Mouse (Mus musculus): ENCODE measurements around the gene Ifit2. TPM values are rescaled to one million over a fixed set of nuclear protein-coding genes. Genes with fewer than 3 reads are reported as not detected.
"Not testable (repeated sequence)": the region's sequence is repeated elsewhere in the genome, so short reads cannot be mapped to it uniquely, and the experiment has no call there.

Ifit2 gene
- polyA plus RNA-seq, 1 experiment from 2014 or later = 8.0 TPM

GRCm38 (mm10) chr19:34583126-34583766 lies 32.8 kb downstream of the Ifit2 start, which contains the start of gene Ifit3:
Gene Ifit3, plus strand, starts transcription at chr19:34583531.
- 72% methylated on average over 2 of the region's 2 CpGs for WGBS
- H3K27me3 ChIP-seq (replicated peaks; ENCODE audit: low read depth, poor library complexity, severe bottlenecking); H3K4me3 ChIP-seq; H3K9me3 ChIP-seq; H3K4me1 ChIP-seq; H3K36me3 ChIP-seq (replicated peaks); DNase-seq (ENCODE audit: low spot score); H3K27ac ChIP-seq (replicated peaks): not testable (repeated sequence)

DNA sequence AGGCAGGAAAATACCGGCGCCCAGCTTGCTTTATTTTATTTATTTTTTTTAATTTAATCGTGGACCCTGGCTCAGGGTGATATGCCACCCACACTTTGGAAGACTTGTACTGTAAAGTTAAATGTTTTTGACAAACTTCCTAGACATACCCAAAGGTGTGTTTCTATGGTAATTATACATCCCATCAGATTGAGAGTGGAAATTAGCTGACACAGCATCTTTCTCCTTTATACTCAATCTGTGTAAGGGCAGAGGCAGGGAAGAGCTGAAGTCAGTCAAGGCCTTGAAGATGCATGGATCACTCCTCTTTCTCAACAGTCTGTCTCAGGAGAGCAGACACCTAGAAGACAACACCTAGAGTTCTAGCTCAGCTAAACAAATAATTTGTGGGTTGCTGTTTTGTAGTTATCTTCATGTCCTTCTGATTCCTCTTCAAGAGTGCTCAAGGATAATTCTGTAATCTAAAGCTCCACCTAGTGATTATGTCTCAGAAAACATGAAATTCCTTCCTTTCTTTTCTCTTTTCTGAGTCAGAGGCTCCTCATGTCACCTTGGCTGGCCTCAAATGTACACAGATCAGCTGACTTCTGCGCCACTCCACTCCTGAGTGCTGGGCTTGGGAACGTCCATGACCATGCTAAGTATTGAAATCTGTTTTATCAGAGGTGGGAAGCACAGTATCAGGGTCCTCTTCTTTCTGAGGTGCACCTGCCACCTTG lies 35.4 kb downstream of the Ifit2 start:
- not testable (repeated sequence) for H3K4me3 ChIP-seq; H3K36me3 ChIP-seq (replicated peaks); H3K9me3 ChIP-seq; H3K4me1 ChIP-seq; H3K27me3 ChIP-seq (replicated peaks; ENCODE audit: low read depth, poor library complexity, severe bottlenecking); H3K27ac ChIP-seq (replicated peaks); DNase-seq (ENCODE audit: low spot score)
- 71% methylated on average over 5 of the region's 5 CpGs for WGBS

DNA sequence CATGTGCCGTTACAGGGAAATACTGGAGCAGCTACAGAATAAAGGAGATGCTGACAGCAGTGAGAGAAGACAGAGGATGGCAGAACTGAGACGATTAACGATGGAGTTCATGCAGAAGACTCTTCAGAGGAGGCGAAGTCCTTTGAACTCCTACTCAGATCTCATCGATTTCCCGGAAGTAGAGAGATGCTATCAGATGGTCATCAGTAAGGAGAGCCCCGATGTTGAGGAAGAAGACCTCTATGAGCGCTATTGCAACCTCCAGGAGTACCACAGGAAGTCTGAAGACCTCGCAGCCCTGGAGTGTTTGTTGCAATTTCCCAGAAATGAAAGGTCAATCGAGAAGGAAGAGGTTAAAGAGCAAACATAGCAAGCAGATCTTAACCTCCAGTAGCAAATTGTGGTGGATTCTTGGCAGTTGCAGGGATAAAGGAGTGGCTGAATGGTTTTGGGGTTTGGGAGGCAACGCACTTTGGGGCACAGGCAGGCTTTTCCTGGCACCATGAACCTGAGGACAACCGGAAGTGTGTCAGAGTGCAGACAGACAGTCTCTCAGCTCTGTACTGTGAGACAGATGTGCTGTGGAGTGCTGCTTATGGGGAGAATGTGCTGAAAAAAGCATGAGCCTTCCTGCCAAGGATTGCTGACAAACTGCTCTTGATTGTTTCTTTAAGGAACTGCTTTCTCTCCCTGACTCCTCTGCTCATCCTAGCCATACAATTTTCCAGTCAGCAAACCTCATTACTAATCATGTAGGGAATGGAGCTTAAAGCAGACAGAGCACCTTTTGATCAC lies 37.6 kb downstream of the Ifit2 start:
- not testable (repeated sequence) for H3K9me3 ChIP-seq; H3K27me3 ChIP-seq (replicated peaks; ENCODE audit: low read depth, poor library complexity, severe bottlenecking); H3K36me3 ChIP-seq (replicated peaks); DNase-seq (ENCODE audit: low spot score); H3K27ac ChIP-seq (replicated peaks); H3K4me3 ChIP-seq; H3K4me1 ChIP-seq
- WGBS = 79% methylated on average over 9 of the region's 12 CpGs

DNA sequence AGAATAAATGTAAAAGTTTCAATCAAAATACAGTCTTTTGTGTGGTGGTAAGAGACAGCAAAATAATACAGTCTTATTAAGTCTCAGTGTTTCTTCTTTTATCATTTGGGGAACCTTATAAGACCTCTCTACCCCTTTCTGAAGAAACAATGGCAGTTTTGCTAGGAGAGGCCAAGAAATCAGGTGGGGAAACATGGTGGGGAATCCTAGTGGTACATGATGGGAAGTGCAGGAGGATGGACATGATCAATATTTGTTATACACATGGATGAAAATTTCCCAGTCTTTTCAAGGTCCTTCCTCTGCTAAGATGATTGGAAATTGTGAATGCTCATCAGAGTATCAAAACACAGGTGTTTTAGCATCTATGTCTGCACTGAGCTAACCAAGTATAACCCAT lies 38.5 kb downstream of the Ifit2 start:
- Histone ChIP-seq H3K27ac (replicated peaks) (no peak overlapping the region), H3K4me1 (0 out of 2 replicates have a peak, but pooled peaks cover 2% of the 10 kb centered on the region), H3K9me3 (no peaks in the 10 kb centered on the region), H3K27me3 (replicated peaks; ENCODE audit: low read depth, poor library complexity, severe bottlenecking) (no peaks in the 10 kb centered on the region), H3K36me3 (replicated peaks) (no peaks in the 10 kb centered on the region), H3K4me3 (no peak overlapping the region)
- DNase-seq (ENCODE audit: low spot score) = no peak

GRCm38 (mm10) chr19:34593456-34593855 lies 43.0 kb downstream of the Ifit2 start:
- no peak overlapping the region for H3K4me3 ChIP-seq
- no peaks in the 10 kb centered on the region for H3K27me3 ChIP-seq (replicated peaks; ENCODE audit: low read depth, poor library complexity, severe bottlenecking)
- no peaks in the 10 kb centered on the region for H3K4me1 ChIP-seq
- no peak for DNase-seq (ENCODE audit: low spot score)
- 90% methylated on average over 2 of the region's 2 CpGs for WGBS
- H3K9me3 ChIP-seq = no peaks in the 10 kb centered on the region
- no peak overlapping the region for H3K27ac ChIP-seq (replicated peaks)
- H3K36me3 ChIP-seq (replicated peaks) = no peaks in the 10 kb centered on the region

DNA sequence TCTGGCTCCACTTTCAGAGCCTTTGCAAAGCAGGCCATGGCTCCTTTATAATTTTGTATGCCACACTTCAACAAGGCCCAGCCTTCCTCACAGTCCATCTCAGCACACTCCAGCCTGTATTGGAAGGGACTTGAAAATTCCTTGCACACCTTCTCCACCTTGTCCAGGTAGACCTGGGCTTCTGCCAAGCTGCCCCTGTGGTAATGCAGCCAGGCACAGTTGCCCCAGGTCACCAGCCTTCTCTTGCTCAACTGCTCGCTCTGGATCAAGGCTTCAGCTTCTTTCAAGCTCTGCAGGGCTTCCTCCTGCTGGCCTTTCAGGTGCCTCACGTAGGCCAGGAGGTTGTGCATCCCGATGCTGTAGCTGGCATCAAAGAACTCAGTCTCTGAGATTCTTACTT lies 44.0 kb downstream of the Ifit2 start:
- not testable (repeated sequence) for H3K27ac ChIP-seq (replicated peaks); H3K36me3 ChIP-seq (replicated peaks); H3K9me3 ChIP-seq; DNase-seq (ENCODE audit: low spot score); H3K4me3 ChIP-seq; H3K27me3 ChIP-seq (replicated peaks; ENCODE audit: low read depth, poor library complexity, severe bottlenecking); H3K4me1 ChIP-seq
- WGBS = 84% methylated on average over 3 of the region's 3 CpGs

DNA sequence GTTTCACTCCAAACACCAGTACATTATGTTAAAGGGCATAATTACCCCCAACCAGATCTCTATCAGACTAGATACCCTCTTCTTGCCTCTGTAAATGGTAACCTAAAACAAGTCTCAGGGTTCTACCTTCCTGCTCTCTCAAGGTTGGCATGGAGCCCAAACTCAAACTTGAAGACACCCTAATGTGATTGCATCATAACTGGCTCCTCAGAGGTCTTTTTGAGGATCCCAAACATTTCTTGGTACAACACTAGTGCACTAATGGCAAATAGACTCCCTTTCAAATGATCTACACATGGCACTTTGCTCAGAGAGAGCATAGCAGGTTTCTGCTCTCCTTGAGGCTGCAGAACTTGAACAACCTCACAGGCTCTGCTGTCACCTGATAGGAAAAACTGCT lies 46.3 kb downstream of the Ifit2 start:
- no peaks in the 10 kb centered on the region for H3K36me3 ChIP-seq (replicated peaks)
- no peaks in the 10 kb centered on the region for H3K9me3 ChIP-seq
- H3K4me1 ChIP-seq = no peaks in the 10 kb centered on the region
- no peak for DNase-seq (ENCODE audit: low spot score)
- no peaks in the 10 kb centered on the region for H3K27me3 ChIP-seq (replicated peaks; ENCODE audit: low read depth, poor library complexity, severe bottlenecking)
- no peak overlapping the region for H3K27ac ChIP-seq (replicated peaks)
- no peak overlapping the region for H3K4me3 ChIP-seq

DNA sequence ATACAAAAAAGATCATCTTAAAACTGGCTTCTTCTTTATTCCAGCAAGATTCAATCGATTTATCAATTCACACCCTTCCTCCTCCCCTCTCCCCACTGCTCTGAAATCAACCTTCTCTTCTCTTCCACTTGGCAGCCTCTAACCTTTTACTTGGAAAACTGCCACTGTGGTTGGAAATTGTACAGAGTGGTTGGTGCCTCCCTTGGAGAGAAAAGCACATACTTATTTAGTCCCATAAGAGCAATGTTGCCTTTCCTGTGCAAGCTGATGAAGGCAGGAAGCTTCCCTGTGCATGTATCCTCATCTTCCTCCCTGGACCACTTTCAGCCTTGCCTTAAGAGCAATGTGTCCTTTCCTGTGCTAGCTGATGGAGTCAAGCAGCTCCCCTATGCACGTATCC lies 47.8 kb downstream of the Ifit2 start:
- Histone ChIP-seq H3K9me3 (no peaks in the 10 kb centered on the region), H3K36me3 (replicated peaks) (no peaks in the 10 kb centered on the region), H3K4me1 (no peaks in the 10 kb centered on the region), H3K4me3 (no peak overlapping the region), H3K27me3 (replicated peaks; ENCODE audit: low read depth, poor library complexity, severe bottlenecking) (no peaks in the 10 kb centered on the region), H3K27ac (replicated peaks) (no peak overlapping the region)
- no peak for DNase-seq (ENCODE audit: low spot score)
- WGBS = 87% methylated on average over 2 of the region's 2 CpGs

DNA sequence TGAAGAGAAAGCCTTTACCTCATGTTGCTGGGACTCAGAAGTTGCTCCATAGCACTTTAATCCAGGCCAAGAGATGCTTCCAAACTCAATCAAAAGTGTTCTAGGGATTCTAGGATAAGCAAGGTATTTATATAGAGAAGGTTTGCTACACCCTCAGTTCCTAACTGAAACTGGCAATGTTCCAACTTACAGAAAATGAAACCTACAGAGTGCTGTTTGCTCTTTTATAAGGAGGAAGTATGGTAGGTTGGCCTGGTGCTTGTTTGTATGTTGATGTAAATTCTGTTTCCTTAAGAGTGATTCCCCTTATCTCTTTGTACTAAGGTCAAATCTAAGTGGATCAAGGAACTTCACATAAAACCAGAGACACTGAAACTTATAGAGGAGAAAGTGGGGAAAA lies 48.8 kb downstream of the Ifit2 start:
- not testable (repeated sequence) for H3K27ac ChIP-seq (replicated peaks); H3K4me1 ChIP-seq; H3K9me3 ChIP-seq; DNase-seq (ENCODE audit: low spot score); H3K4me3 ChIP-seq; H3K36me3 ChIP-seq (replicated peaks); H3K27me3 ChIP-seq (replicated peaks; ENCODE audit: low read depth, poor library complexity, severe bottlenecking)

DNA sequence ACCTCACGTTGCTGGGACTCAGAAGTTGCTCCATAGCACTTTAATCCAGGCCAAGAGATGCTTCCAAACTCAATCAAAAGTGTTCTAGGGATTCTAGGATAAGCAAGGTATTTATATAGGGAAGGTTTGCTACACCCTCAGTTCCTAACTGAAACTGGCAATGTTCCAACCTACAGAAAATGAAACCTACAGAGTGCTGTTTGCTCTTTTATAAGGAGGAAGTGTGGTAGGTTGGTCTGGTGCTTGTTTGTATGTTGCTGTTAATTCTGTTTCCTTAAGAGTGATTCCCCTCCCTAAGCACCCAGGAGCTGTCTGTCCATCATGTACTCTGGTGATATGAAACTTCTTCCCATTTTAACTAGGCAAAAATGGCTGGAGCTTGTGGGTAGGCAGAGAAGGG lies 51.4 kb downstream of the Ifit2 start, which contains the start of gene Ifit1bl1:
Ifit1bl1 (minus strand) TSS at position 69 of the 400 bp plus-strand sequence.
- H3K4me1 ChIP-seq; H3K27ac ChIP-seq (replicated peaks); DNase-seq (ENCODE audit: low spot score); H3K9me3 ChIP-seq; H3K27me3 ChIP-seq (replicated peaks; ENCODE audit: low read depth, poor library complexity, severe bottlenecking); H3K4me3 ChIP-seq; H3K36me3 ChIP-seq (replicated peaks): not testable (repeated sequence)
- 57% methylated on average over 1 of the region's 1 CpGs for WGBS

GRCm38 (mm10) chr19:34605472-34605871 lies 55.0 kb downstream of the Ifit2 start:
- 82% methylated on average over 3 of the region's 3 CpGs for WGBS
- no peak for DNase-seq (ENCODE audit: low spot score)
- H3K9me3 ChIP-seq = no peaks in the 10 kb centered on the region
- no peaks in the 10 kb centered on the region for H3K27me3 ChIP-seq (replicated peaks; ENCODE audit: low read depth, poor library complexity, severe bottlenecking)
- no peak overlapping the region for H3K27ac ChIP-seq (replicated peaks)
- H3K36me3 ChIP-seq (replicated peaks) = no peaks in the 10 kb centered on the region
- no peaks in the 10 kb centered on the region for H3K4me1 ChIP-seq
- no peak overlapping the region for H3K4me3 ChIP-seq

DNA sequence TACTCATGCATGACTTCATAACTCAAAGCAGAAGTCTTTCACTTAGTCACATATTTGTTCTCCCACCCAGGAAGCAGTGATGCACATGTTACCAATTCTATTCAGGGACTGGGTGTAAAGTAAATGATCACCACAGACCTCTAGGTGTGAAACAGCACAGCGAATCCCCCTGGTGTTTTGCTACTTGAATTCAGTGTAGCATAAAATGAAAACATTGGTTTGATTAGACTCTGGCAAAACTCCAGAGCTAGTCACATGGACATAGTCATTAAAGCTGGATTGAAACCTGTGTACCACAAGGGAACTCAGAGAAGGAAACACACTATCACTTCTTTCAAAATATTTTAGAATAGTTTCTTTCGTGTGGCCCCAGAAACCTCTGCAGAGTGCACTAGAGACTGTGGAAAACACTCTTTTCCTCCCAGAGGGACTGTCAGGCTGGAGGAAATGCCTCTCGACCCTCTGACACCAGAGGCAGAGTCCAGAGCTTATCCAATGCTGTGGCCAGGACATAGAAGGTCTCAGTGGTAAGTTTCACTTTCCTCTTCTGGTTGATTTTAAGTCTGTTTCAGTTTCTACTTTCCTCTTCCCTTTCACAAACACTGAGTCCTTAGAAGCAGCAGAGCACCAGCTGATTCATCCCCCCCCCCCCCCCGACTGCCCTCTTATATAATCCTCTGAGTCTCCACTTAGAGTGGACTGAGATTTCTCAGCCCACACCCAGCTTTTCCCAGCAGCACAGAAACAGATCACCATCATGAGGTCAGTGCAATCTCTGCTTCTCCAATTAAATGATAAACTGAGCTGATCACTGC lies 57.0 kb downstream of the Ifit2 start, which contains the start of gene Ifit3b:
Ifit3b (plus strand) TSS at position 734 of the 815 bp plus-strand sequence.
- H3K27me3 ChIP-seq (replicated peaks; ENCODE audit: low read depth, poor library complexity, severe bottlenecking); DNase-seq (ENCODE audit: low spot score); H3K36me3 ChIP-seq (replicated peaks); H3K27ac ChIP-seq (replicated peaks); H3K4me3 ChIP-seq; H3K4me1 ChIP-seq; H3K9me3 ChIP-seq: not testable (repeated sequence)
- 53% methylated on average over 4 of the region's 4 CpGs for WGBS

Measured in embryonic facial prominence, embryonic 10.5 days (tissue).